Mouse (Mus musculus): ENCODE measurements around the gene Gm36864. TPM values are rescaled to one million over a fixed set of nuclear protein-coding genes. Genes with fewer than 3 reads are reported as not detected.
A peak's percentile ranks its signal among the peaks of the same experiment; 100 is the strongest.

Gm36864 gene
- total and polyA plus RNA-seq, 3 experiments: 0.16 TPM; not detected in 2

DNA sequence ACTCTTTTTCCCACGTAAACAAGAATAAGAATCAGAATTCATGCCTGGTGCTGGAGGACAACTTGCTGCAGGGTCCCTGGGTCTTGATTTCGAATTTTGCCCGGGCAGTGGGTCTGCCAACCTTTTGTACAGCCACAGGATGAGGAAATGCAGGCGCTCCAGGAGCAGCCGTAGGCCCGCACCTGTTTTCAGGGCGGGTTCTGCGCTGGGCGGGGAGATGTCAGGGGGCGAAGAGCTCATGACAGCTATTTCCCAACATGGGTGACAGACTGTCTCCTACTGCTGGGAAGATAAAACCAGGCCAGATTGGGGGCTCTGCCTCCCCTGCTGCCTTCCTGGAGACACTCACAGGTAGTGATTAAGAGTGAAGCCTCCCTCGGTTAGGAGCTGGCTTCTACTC, 38.1 kb downstream of the Gm36864 start:
- Histone ChIP-seq H3K27me3 (replicated peaks) (peaks cover 10% of the 10 kb centered on the region), H3K36me3 (replicated peaks in 1 of 2; ENCODE audit: control insufficient read depth in 1 of 2, insufficient read depth in 1 of 2, low read length in 1 of 2) (no peaks in the 10 kb centered on the region), H3K9me3 (replicated peaks; ENCODE audit: low read length) (peaks cover 6% of the 10 kb centered on the region), H3K4me1 (ENCODE audit: control insufficient read depth in 1 of 2, insufficient read depth in 2 of 2) (no peaks in the 10 kb centered on the region; a peak in 1 of 4 replicates), H3K9ac (ENCODE audit: insufficient read depth, low read depth) (no peak overlapping the region), H3K4me2 (ENCODE audit: insufficient read depth, low read depth, poor library complexity, severe bottlenecking) (no peak overlapping the region), H3K79me2 (replicated peaks; ENCODE audit: control insufficient read depth, extremely low read depth, insufficient read depth, poor library complexity, severe bottlenecking) (no peaks in the 10 kb centered on the region), H3K4me3 (replicated peaks in 1 of 3; ENCODE audit: low read depth in 2 of 3, low read length in 2 of 3, poor library complexity in 1 of 3) (no peak overlapping the region), H3K27ac (ENCODE audit: insufficient read depth, low read depth) (no peak overlapping the region)
- no peak for TF ChIP-seq RAD21 (IDR thresholded peaks at IDR 0.05; ENCODE audit: low read depth, low read length)
- no peak for TF ChIP-seq POLR2AphosphoS2 (IDR thresholded peaks at IDR 0.05; ENCODE audit: low read depth, low read length)
- TF ChIP-seq USF2 (conservative IDR thresholded peaks at IDR 0.05; ENCODE audit: low read depth, low read length): no peak
- TF ChIP-seq ZNF384 (IDR thresholded peaks at IDR 0.05; ENCODE audit: low read depth, low read length): no peak
- TF ChIP-seq MEF2A (IDR thresholded peaks at IDR 0.05; ENCODE audit: borderline replicate concordance, low read depth, low read length): no peak
- TF ChIP-seq CHD1 (IDR thresholded peaks at IDR 0.05; ENCODE audit: low read depth, low read length): no peak
- TF ChIP-seq UBTF (IDR thresholded peaks at IDR 0.05; ENCODE audit: low read depth, low read length): no peak
- TF ChIP-seq GABPA (IDR thresholded peaks at IDR 0.05; ENCODE audit: insufficient replicate concordance, low read depth, low read length): no peak
- no peak for TF ChIP-seq EP300 (IDR thresholded peaks at IDR 0.05; ENCODE audit: low read length)
- no peak for TF ChIP-seq TCF12 (IDR thresholded peaks at IDR 0.05; ENCODE audit: low read depth, low read length)
- TF ChIP-seq PAX5 (IDR thresholded peaks at IDR 0.05; ENCODE audit: low read length): no peak
- no peak for TF ChIP-seq MAZ (IDR thresholded peaks at IDR 0.05; ENCODE audit: low read depth, low read length)
- no peak for TF ChIP-seq MAFK (IDR thresholded peaks at IDR 0.05; ENCODE audit: insufficient replicate concordance, low read length)
- no peak for TF ChIP-seq TBP (conservative IDR thresholded peaks at IDR 0.05; ENCODE audit: low read depth, low read length)
- no peak for TF ChIP-seq KAT2A (IDR thresholded peaks at IDR 0.05; ENCODE audit: insufficient replicate concordance, low read length)
- in situ Hi-C loops (cut with MboI; ENCODE audit: low pct_ligation_motif_present, low pct_unique_long_range_greater_than_20kb, low sequenced_read_pairs): no loop called here
- DNase-seq (ENCODE audit: extremely low read depth): no peak
- dilution Hi-C loops (cut with MboI; ENCODE audit: extremely low pct_ligation_motif_present, extremely low pct_unique_long_range_greater_than_20kb, low sequenced_read_pairs): no loop called here

DNA sequence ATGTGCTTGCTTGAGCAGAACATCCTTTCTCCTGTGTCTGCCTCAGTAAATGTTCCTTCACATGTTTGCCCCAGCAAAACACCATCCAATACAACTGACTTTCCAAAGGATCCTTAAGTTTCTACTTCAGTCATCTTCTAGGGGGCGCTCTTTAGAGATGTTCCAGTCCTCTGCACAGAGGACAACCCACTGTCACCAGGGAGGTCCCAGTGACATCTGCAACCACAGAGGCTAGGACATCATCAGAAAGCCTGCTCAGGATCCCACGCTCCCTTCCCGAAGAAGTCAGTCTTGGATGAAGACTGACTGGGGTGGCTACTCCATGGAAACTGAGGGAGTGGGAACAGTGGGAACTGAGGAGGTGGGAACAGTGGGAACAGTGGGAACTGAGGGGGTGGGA, 39.6 kb downstream of the Gm36864 start:
- peak; percentile 23 for DNase-seq (ENCODE audit: extremely low read depth)
- H3K27me3 ChIP-seq (replicated peaks): peaks cover 14% of the 10 kb centered on the region
- in situ Hi-C loops (cut with MboI; ENCODE audit: low pct_ligation_motif_present, low pct_unique_long_range_greater_than_20kb, low sequenced_read_pairs): no loop called here

More for the DNA sequence above, 39.6 kb downstream of the Gm36864 start:
- dilution Hi-C loops (cut with MboI; ENCODE audit: extremely low pct_ligation_motif_present, extremely low pct_unique_long_range_greater_than_20kb, low sequenced_read_pairs): no loop called here
- TF ChIP-seq CTCF (conservative IDR thresholded peaks at IDR 0.05 in 1 of 2, IDR thresholded peaks at IDR 0.05 in 1 of 2; ENCODE audit: low read depth in 2 of 2, low read length in 2 of 2): peak in 1 of 2 experiments; percentile 34; a peak in 1 of 4 replicates
- no peak for TF ChIP-seq UBTF (IDR thresholded peaks at IDR 0.05; ENCODE audit: low read depth, low read length)
- Histone ChIP-seq H3K36me3 (replicated peaks in 1 of 2; ENCODE audit: control insufficient read depth in 1 of 2, insufficient read depth in 1 of 2, low read length in 1 of 2) (no peaks in the 10 kb centered on the region), H3K27ac (ENCODE audit: insufficient read depth, low read depth) (no peak overlapping the region), H3K4me1 (ENCODE audit: control insufficient read depth in 1 of 2, insufficient read depth in 2 of 2) (no peaks in the 10 kb centered on the region; a peak in 1 of 4 replicates), H3K4me2 (ENCODE audit: insufficient read depth, low read depth, poor library complexity, severe bottlenecking) (no peak overlapping the region), H3K9ac (ENCODE audit: insufficient read depth, low read depth) (no peak overlapping the region), H3K4me3 (replicated peaks in 1 of 3; ENCODE audit: low read depth in 2 of 3, low read length in 2 of 3, poor library complexity in 1 of 3) (no peak overlapping the region), H3K9me3 (replicated peaks; ENCODE audit: low read length) (peaks cover 6% of the 10 kb centered on the region), H3K79me2 (replicated peaks; ENCODE audit: control insufficient read depth, extremely low read depth, insufficient read depth, poor library complexity, severe bottlenecking) (no peaks in the 10 kb centered on the region)
